Mouse (Mus musculus) c-Kit-positive CD71-positive TER-119-negative erythroid progenitor cells, embryonic 14.5 days (primary cell): Measurements from ENCODE around the gene Prtn3.

ENCODE experiments used
- DNase-seq: peaks from one replicate; pipeline ENCODE4 v3.0.0-alpha.2; 2013; ENCODE audit warnings: low read depth

The Prtn3 gene

GRCm38 (mm10) chr10:79928030-79928694, 53.9 kb downstream of the Prtn3 start:
- no peak for DNase-seq

DNA sequence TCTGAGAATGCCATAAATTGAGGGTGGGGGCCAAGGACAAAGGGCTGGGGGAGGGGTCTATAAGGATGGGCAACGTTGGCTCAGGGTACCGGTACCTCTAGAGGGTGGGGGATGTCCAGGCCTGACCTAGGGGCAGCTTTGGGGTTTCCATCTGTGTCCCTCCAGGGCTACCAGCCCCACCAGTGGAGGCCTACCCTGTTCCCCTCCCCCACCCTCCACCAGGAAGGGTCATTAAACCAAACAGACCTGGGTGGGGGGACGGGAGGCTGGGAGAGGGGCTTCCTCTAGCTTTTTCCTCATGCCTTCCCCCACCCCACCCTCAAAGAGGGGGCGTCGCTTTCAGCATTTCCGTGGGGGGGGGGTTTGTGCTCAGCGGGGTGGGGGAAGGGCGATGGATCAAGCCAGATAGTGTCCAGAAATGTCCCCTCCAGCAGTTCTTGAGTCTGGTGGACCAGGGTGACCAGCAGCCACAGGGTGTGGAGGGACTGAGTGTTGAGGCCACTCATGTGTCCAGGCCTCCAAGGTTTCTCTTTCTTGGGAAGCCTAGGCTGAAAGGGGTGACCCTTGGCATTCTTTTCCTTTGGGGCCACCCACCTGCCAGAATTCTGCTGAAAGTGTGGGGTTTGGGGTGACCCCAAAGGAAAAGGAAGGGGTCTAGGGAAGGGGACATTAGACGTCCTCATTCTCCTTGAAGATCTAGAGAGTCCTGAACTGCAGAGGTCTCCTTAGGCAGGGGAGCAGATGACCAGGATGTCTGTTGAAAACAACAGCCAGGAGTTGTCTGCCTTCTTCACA, 54.8 kb downstream of the Prtn3 start:
- DNase-seq = no peak

DNA sequence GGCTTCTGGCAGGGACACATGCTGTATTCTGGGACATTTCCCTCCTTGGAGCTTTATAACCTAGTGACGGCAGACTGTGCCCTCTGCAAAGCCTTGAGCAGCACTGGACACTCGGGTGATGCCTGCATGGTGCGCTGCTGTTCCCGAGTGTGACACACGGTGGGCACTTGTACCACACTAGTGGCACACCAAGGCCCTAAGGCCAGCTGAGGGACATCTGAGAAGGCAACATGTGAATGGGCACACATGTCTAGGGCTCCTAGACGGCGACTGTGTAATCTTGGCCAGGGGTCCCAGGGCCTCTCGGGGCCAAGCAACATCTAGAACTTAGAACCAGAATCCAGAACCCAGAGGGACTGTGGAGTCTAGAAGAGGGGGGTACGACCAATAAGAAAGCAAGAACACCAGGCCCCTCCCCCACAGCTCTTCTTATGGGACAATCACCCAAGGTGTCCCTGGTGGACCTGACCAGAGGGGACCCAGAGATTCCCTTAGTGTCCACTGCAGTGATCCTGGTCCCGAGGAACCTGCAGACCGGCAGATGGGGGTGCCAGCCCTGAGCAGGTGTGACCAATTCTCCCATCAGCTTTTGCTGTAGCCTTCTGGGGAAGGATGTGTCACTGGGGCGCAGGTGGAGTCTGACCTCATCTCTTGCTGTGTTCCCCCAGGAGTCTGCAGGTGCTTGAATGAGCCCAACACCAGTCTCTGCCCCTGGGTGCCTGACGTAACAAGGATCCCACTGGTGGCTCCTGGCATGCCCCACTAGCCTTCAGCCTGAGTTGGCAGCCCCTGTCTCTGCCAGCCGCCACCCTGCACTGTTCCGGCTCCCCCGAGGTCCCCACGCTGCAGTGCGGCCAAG, 55.9 kb downstream of the Prtn3 start:
- no peak for DNase-seq

DNA sequence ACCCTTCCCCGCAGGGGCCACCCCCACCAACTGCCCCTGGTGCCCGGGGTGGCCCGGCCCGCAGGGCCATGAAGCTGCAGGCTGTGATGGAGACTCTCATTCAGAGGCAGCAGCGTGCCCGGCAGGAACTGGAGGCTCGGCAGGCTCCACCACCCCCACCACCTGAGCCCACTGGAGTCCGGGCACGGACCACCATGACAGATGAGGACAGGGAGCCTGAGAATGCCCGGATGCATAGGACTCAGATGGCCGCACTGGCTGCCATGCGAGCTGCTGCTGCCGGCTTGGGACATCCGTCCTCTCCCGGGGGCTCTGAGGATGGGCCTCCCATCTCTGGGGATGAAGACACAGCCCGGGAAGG, 56.5 kb downstream of the Prtn3 start:
- no peak for DNase-seq

DNA sequence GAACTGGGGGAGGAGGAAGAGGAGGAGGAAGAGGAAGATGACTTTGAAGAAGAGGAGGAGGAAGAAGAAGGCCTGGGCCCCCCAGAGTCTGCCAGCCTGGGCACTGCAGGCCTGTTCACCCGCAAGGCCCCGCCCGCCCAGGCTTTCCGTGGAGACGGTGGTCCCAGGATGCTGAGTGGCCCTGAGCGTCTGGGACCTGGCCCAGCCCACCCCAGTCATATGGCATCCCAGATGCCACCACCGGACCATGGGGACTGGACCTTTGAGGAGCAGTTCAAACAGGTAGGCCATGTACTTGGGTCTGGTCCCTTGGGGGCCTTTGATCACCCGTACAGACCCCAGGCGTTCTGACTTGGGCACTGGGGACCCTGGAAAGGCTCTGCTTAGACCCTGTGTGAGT, 57.5 kb downstream of the Prtn3 start:
- DNase-seq = no peak

GRCm38 (mm10) chr10:79932736-79933135, 58.5 kb downstream of the Prtn3 start:
- no peak for DNase-seq
